Mouse (Mus musculus): ENCODE data around the gene Larp4. TPM values are rescaled to one million over a fixed set of nuclear protein-coding genes. Genes with fewer than 3 reads are reported as not detected.

The Larp4 gene
- total RNA-seq, 4 experiments from 2014 or later, result 47.8 to 60.3 (median 53.4) TPM

DNA sequence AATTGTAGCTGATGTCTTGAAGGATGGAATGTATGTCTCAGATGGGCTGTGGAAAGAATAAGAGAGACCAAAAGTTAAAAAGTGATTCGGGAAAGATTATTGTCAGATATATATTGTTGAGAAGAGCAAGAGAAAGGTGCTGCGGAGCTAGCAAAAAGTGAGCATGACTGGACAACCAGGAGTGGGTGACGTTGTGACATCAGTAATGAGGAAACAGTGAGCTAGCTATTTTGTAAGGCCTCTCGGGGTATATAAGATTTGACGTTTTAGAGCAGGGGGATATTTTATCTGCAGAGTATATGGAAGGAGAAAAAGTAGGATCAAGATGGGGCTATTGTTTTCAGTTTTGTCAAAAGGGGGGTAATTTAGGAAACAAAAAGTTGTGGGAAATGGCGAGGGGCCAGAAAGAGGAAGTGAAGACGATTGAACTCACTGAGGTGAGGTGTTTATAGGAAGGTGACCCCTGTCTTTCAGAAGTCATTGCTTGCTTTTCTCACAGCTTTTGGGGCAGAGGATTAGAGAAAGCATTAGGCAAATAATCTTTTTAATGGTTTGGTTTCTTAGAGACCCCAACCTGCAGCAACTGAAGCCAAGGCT is 34.9 kb downstream of the Larp4 start:
- DNase-seq (ENCODE audit: low spot score in 2 of 2), result no peak

DNA sequence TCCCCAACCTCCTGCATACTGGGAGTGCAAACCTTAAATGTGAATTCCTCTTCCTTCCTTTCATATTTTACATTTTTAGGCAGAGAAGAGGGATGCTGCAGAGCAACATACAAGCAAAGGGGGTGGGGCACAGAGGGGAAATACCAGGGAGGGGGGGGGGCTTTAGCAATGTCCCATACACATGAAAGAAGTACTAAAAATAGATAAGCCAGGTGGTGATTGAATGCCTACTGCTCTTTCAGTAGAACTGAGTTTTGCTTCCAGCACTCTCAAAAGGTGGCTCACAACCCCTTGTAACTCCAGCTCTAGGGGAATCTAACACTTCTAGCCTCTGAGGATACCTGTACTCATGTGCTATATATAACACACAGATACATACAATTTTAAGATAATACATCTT is 36.3 kb downstream of the Larp4 start:
- DNase-seq (ENCODE audit: low spot score in 2 of 2), result no peak

DNA sequence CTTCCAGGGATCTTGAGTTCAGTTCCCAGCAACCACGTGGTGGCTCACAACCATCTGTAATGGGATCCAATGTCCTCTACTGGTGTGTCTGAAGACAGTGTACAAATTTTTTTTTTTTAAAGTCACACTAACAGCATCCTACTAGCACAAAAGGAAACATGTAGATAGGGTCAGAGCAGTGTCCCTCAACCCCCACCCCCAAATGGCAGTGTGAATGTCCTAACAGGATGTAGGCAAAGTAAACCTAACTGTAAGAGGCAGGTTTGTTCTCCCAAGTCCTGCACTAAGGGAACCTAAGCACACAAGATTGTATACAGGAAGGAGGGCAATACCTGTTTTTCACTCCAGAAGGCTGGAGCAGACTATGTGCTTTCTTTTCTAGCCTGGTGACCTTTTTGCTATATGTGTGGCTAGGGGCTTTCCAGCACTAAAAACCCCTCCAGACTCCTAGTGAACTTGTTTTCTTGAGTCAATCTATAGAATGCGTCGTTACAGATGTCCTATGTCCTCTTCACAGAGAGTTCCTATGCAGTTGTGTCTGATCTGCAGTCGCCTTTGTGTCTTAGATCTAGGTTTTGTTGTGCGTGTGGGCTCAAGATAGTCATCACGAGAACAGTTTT is 48.5 kb downstream of the Larp4 start:
- no peak for DNase-seq (ENCODE audit: low spot score in 2 of 2)

DNA sequence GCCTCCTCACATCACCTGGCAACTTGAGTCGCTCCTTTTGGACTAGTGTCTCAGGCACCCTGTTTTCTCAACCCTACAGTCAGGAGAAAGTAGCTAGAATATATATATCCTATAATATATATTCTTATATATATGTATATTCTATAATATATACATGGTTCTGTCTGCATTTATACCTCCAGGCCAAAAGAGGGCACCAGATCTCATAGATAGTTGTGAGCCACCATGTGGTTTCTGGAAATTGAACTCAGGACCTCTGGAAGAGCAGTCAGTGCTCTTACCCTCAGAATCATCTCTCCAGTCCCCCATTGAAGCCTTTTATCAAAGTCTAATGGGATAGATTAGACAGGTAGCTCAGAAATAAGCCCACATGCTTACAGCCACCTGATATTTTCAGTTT is 51.3 kb downstream of the Larp4 start:
- no peak for DNase-seq (ENCODE audit: low spot score in 2 of 2)

DNA sequence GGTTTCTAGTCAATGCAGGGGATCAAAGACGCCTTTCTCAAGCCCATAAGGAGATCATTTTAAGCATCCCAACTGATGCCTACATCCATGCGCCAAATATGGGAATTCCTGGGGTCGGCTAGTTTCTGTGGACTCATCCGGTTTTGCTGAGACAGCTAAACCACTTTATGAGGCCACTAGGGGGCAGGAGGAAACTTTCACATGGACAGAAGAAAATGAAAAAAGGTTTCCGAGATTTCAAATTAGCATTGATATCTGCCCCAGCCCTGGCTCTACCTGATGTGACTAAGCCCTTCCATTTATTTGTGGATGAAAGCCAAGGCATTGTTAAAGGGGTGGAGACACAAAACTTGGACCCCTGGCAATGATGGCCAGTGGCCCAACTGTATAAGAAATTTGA is 53.1 kb downstream of the Larp4 start:
- peak in 1 of 2 experiments; percentile 40 for DNase-seq (ENCODE audit: low spot score in 2 of 2)

DNA sequence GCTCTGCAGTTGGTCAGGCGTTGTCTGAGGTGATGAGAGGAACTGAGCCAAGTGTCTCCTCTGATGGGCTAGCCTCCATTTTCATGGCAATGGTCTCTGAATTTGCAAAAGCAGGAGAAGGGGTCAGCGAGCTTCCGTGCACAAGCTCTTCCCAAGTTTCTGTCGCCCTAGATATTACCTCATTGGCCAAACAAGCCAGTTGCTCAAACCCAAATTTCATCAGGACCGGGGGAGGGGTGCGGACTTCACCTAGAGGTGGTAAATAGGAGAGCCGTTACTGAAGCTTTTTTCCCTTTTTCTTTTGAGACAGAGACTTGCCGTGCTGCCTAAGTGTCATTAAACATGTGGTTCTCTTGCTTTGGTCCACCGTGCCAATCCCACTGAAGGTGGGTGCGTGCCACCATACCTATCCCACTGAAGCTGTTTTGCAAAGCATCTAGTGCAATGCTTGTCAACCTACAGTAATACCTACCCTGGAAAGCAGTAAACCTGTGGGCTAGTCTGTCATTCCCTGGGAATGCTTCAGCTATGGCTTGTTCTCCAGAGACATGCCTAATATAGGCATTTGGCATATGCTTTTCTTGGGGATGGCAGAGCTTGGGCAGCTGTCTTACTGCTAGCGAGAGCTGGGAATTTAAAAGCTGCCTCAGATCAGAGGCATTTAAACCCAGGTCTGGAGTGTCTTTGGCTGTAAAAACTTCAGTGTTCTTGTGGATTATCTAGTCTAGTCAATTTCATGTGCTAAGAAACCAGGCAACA is 55.4 kb downstream of the Larp4 start:
- no peak for DNase-seq (ENCODE audit: low spot score in 2 of 2)

DNA sequence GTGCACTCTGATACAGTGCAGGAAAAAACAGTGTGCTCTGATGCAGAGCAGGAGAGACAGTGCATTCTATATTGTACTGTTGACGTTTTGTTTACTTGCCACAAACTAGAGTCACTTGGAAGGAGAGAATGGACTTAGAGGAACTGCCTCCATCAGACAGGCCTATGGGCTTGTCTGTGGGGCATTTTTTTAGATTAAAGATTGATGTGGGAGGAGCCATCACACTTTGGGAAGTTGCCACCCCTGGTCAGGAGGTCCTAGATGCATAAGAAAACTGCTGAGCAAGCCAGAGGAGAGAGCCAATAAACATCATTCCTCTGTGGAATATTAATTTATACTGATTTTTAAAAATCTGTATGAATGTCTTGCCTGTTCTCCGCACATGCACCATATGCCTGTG is 58.3 kb downstream of the Larp4 start:
- DNase-seq (ENCODE audit: low spot score in 2 of 2), result no peak

DNA sequence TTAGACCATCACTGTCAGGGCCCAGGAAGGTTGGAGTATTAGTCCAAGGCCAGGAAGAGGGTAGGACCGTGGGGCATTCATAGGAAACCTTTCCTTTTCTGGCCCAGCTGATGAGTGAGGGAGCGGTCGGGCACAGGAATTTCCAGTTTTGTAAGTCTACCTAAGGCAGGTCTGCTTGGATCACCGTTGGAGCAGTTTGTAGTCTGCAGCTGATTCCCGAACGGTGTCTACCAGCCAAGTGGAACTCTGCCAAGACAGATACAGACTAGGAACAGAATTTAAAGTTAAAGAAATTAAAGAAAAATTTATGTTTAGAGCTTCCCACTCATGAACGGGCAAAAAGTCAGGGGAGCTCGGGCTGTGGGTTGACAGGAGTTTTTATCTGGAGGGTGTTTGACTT is 59.6 kb downstream of the Larp4 start:
- no peak for DNase-seq (ENCODE audit: low spot score in 2 of 2)

DNA sequence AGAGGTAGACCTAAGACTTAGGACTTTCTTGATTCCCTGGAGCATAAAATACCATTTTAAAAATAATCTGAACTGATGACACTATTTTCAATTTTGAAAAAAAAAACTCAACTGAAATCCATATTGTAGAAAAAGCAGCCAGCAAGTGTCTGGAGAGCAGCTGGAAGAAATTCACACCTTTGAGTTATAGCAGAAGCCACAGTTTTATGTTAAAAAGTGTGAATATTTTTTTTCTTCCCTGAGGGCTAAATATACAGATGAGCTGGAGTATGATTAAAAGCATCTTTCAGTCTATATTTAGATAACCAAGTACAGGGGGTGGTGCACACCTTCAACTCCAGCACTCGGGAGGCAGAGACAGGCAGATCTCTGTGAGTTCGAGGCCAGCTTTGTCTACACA is 60.0 kb downstream of the Larp4 start:
- no peak for DNase-seq (ENCODE audit: low spot score in 2 of 2)

DNA sequence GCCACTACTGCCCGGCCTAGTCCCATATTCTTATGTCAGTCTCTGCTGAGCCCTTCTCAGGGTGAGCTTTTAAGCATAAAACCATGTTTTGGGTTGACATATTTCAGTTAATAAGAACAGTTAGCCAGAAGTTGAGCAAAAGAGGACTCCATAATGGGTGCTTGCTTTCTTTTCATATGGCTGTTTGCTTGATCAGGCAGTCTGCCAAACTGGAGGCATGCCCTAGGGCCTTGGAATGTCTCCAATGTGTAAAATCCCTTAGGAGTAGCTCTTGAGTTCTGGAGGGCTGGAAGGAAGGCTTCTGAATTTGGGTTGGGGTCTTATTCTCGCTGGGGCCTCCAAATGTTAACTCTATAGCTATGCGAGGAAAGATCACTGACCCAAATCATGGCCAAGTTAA is 62.7 kb downstream of the Larp4 start:
- DNase-seq (ENCODE audit: low spot score in 2 of 2), result no peak

DNA sequence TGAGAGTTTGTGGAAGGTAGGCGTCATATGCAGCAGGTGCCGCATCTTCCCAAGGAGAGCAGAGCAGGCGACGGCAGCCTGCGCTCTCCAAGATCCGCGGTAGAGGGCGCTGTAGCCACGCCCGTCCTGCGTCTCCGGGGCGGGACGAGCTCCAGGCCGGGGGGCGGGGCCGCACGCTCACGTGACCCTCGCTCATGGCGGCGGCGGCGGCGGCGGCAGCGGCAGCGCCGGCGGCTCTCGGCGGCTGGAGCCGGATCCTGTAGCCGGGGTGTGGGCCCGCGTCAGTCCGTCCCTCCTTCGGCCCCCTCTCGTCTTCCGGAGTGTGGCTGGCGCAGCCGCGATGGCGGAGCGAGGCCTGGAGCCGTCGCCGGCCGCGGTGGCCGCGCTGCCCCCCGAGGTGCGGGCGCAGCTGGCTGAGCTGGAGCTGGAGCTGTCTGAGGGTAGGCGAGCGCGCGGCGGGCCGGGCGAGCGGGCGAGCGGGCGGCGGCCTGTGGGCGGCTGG is 68.7 kb downstream of the Larp4 start, which contains the start of gene Dip2b:
Dip2b (plus strand) TSS at position 195 of the 502 bp plus-strand sequence.
- peak; percentile 85 to 94 for DNase-seq (ENCODE audit: low spot score in 2 of 2)

DNA sequence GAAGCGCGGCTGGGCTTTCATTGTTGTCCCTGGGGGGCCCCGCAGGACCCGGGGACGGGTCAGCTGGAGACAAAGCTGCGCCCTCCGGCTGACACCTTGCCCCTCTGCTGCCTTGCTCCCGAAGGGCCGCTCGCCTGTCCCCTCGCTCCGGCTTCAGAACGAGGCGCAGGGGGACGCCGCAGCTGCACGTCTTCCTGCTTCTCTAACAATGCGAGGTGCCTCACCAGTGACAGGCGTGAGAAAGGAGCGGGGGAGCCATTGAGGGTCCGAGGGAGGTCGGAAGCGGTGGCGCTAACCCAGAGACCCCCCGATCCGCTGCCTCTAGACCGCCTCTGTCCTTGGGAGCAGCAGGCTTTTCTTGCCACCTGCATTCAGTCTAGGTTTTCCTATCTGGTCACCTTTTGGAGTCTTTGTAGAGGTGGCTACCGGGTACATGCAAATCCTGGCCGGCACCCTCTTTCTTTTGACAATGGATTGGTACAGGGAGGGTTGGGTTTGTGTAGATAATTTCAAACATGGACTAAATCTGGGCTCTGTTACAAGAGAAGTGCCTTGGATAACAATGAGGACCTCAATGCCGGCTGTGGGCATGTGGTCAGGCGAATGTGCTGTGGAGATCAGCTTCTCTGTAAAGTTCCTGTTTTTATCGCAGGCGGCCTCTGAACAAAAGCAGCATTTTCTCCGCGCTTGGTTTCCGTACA is 69.3 kb downstream of the Larp4 start:
- DNase-seq (ENCODE audit: low spot score in 2 of 2), result peak; percentile 48 to 55

DNA sequence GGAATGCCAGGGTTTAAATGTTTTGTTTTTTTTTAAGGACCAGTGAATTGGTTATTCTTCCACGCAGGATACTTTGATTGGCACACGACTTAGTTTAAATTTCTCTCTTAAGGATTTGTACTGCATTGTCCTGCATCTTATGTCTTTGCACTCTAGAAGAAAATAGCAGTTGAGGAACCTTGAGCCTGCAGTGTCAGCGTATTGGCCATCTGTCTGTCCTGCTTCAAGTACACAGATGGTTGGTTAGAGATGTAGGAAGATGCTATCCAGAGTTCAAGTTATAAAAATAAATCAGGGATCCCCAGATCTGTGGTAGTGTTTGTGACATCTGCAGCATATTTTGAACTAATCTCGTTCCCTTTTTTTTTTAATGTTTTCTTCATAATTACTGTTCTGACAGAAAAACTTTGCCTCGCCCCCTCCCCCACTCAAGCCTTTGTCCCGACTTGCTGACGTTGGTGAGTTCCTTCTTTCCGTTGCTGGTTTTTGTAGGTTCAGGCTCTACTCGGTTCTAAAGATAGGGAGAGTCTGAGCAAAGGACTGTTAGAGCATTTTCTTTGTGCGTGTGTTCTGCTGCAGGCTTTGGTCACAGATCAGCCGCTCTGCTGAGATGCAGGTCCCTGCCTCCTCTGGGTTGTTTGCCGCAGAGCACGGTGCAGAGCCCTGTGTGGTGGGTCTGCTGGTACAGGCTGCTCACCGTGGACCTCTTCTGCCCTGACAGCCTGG is 70.8 kb downstream of the Larp4 start:
- DNase-seq (ENCODE audit: low spot score in 2 of 2), result no peak

DNA sequence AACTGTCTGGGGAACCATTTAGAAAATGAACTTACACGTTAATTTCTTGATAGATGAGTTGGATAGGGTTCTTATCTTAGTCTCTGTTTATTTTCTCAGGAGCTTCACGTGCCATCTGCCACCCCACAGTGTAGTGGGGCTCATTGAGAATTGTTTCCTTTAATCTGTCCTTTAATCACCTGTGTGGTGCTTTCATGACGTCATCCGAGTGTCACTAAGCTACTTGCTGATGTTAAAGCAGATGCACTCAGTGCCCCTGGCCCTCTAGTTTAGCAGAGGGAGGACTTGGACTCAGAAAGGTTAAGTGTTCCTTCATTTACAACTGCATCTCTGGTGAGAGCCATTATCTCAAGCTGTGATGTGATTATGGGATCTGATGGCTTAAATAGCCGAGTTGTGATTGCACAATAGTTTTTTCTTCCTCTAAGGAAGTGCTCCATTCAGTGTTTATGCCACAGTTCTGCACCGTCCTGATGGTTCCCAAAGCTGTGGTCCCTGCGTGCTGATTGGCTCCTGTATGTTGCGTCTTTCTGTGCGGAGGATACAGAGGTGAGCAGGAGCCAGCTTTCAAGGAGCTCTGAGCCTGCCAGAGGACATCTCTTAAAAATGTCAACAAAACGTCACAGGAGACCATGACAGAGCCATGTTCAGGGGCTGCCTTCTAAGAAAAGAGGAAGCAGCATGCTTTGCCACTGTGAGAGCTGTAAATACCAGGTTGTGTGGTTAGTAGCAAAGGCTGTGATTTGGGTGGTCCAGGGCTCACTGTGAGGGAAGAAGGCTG is 71.6 kb downstream of the Larp4 start:
- no peak for DNase-seq (ENCODE audit: low spot score in 2 of 2)

DNA sequence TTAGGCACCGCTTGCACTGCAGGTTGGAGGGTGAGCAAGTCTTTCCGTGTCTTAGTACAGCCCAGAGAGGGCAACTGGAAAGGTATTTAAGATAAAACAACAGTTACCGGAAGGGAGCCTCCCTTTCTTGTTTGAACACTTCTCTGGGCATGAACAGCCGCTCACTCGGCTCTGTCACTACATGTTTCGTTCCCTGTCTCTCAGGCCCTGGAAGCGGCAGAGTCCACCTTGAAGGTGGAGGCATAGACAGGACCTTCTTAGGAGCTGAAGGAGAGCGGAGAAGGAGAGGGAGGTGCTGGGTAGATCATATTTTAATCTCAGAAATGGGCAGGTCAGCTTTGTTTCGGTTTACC is 72.2 kb downstream of the Larp4 start:
- no peak for DNase-seq (ENCODE audit: low spot score in 2 of 2)

DNA sequence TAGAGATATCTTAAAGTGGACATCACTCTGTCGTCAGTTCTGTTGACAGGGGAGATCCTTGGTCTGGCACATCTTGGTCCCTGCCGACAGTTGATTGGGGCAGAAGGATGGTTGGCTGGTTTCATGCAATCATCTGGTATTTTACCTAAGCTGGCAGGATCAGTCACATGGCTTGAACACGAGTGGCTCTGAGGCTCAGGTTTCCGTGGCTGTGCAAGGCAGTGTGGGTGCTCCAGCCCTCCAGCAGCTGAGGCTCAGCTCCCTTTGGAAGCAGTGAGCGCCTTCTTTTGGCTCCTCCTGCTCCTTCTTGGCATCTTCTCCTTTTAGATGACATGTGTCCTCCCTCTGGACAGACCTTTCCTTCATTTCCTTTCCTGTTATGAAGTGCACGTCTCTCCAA is 75.7 kb downstream of the Larp4 start:
- no peak for DNase-seq (ENCODE audit: low spot score in 2 of 2)

DNA sequence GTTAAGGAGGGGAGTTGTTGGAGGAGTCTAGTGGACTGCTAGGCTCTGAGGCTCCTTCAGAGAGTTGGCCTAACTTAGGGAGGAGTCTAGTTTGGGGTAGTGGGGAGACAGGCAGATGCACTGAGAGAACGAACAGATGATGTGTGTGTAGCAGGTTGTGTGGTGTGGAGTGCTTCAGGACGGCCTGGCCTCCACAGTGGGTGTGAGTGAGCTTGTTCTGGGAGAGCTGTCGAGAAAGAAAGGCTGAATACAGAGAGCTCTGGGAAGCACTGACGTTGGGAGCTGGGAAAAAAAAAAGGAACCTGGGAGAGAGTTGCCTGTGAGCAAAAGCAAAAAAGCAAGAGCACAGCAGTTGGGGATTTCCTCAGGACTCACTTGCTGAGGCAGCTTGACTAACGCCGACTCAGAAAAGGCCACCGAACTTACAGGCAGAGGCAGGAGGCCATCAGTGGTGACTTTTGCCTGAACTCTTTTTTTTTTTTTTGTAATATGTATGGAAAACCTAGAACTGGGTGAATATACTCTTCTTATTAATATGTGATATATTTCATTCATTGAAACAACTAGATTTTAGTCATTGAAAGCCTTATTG is 79.7 kb downstream of the Larp4 start:
- no peak for DNase-seq (ENCODE audit: low spot score in 2 of 2)

DNA sequence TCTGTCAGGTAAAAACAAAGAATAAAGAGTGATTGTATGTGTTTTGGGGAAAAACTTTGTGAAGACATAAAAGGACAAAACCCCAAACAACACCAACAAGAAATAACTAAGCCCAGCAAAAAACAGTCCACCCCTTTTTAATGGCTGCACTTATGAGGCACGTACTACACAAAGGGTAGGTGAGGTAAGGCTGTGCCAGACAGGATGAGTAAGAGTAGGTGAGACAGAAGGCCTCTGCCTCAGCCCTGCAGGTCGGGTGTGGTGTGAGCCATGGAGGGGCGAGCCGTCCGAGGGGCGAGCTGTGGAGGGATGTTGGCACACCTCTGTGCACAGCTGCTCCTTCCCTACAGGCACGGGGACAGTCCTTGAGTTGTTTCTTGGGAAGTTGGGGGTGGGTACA is 81.1 kb downstream of the Larp4 start:
- DNase-seq (ENCODE audit: low spot score in 2 of 2), result no peak

DNA sequence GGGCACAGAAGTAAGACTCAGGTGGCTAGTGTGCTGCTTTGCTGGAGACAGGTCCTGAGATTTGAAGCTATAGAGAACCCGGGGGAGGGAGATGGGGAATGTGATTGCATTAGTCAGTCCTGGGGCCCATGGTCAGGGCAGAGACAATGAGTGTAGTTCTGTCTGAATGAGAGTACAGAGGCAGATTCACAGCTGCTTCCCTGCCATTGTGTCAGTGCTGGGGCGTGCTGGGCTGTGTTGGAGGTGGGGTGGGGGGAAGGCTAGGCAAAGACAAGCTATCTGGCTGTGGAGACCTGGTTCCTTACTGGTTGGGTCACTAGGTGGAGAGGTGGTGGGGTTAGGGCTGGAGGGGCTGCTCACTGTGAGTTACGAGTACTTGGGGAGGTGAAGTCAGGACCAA is 82.9 kb downstream of the Larp4 start:
- no peak for DNase-seq (ENCODE audit: low spot score in 2 of 2)

DNA sequence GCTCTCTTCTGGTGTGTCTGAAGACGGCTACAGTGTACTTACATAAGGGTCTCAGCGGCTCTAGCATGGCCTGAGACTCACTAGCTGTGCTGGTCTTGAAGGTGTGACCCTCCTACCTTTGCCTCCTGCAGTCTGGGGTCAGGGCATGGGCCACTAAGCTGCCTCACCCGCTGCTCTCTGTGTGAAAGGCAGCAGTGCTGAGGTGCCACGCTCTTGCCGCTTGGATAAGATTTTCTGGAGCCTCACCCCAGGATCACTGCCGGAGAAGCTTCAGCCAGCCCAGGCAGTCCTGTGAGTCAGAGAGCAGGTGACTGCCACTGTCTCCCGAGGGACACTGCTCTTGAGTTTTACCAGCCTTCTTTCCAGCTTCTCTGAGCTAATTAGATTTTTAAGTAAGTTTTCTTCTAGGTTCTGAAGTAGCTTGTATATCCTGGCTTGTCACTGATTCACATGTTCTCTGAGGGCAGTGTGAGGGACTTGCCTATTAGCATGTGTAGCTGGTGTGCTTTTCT is 86.6 kb downstream of the Larp4 start:
- no peak for DNase-seq (ENCODE audit: low spot score in 2 of 2)

Measured in layer of hippocampus, adult 8-10 months (tissue).